Mouse (Mus musculus): ENCODE data around the gene Uqcc1. TPM values are rescaled to one million over a fixed set of nuclear protein-coding genes. Genes with fewer than 3 reads are reported as not detected.
A peak's percentile ranks its signal among the peaks of the same experiment; 100 is the strongest.

Gene Uqcc1
- 67.4 and 83.4 TPM in 2 replicates for polyA plus RNA-seq (2014; fragmentation: Nextera tagmentation; extraction: Ambion mirVana)

DNA sequence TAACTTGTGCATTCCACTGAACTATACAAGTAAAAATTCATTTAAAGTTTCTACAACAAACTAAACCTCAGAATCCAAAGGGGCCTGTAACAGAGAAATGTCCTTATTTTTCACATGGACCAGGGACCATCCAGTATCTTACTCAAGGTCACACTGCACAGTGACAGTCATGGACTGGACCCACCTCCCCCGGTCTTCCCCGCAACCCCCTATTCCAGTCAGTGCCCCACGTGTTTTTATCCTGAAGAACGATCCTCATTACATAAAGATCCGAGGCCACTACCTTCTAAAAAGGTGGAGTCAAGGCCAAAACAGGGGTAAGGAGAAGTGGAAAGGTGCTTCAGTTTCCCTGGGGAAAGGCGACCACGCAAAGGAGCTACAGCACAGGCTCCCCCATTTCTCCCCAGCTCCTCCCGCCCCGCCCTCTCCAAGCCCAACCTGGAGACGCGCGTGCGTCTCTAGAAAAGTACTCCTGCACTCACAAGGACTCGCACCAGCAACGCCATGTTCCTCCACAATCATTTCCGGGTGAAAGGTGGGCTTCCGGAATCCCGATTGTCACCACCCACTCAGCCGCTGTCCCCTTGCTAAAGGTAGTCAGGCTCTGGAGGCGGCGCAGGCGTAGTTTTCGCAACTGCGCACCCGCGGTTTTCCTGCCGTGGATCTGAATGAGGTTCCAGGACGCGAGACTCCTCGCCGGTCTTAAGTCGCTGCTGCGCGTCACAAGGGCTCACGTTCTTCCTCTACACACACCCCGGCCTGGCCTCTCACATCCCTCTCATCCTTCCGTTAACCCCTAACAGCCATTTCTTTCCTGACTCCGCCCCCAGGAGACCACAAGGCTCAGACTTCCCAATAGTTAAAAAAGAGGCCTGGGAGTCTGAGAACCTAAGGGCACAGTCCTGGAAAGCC lies at the start of gene Uqcc1:
TSS of gene Uqcc1 (minus strand) at position 780 of the 912 bp plus-strand sequence.
- Histone ChIP-seq H3K9me3 (replicated peaks; ENCODE audit: control insufficient read depth, low read length) (no peaks in the 10 kb centered on the region), H3K4me3 (ENCODE audit: low read depth, low read length) (peak within 1 kb of the TSS; percentile 59), H3K27me3 (replicated peaks; ENCODE audit: control insufficient read depth, insufficient read depth, low read length) (no peaks in the 10 kb centered on the region), H3K4me1 (ENCODE audit: control insufficient read depth, insufficient read depth, low read length) (peaks cover 11% of the 10 kb centered on the region), H3K27ac (ENCODE audit: low read depth, low read length) (peak within 1 kb of the TSS; percentile 84), H3K4me2 (ENCODE audit: low read length) (peak within 1 kb of the TSS; percentile 57), H3K36me3 (ENCODE audit: control insufficient read depth, insufficient read depth, low read length) (no peaks in the 10 kb centered on the region), H3K9ac (ENCODE audit: low read length) (peak within 1 kb of the TSS; percentile 71)
- ATAC-seq (peak; percentile 98), DNase-seq (ENCODE audit: low spot score) (peak; percentile 98)
- WGBS: under 1% methylated on average over 38 of the region's 38 CpGs

DNA sequence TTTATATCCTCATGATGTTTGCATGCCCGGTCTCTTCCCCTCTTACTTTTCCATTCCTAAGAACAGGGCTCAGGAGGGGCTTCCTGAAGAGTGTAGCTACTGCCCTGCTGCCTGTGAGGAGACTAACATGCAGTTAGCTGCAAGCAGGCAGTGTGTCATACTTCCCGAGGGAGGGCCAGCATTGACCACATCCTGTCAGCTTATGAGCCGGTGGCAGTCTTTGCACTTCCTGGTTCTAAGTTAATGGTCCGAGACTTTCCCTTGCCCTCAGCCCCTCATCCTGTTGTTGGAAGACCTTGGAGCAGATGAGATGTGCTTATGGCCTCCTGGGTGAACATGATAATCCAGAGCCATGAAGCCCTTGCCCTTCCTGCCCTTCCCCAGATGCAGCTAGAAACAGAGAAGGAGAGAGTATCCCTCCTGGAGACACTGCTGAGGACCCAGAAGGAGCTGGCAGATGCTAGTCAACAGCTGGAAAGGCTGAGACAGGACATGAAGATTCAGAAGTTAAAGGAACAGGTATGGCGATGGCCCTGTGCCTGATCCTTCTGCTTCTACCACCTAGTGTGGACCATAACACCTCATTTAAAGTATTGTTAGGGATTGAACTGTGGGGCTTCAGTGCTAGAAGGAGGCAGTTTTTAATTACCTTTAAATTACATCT lies 49.4 kb upstream of the Uqcc1 start:
- no peaks in the 10 kb centered on the region for H3K9me3 ChIP-seq (replicated peaks; ENCODE audit: control insufficient read depth, low read length)
- no peak overlapping the region for H3K4me3 ChIP-seq (ENCODE audit: low read depth, low read length)
- DNase-seq (ENCODE audit: low spot score): no peak
- no peak for ATAC-seq
- no peak overlapping the region for H3K9ac ChIP-seq (ENCODE audit: low read length)
- no peak overlapping the region for H3K27ac ChIP-seq (ENCODE audit: low read depth, low read length)
- no peak overlapping the region for H3K4me2 ChIP-seq (ENCODE audit: low read length)
- H3K36me3 ChIP-seq (ENCODE audit: control insufficient read depth, insufficient read depth, low read length): peaks cover 91% of the 10 kb centered on the region
- H3K27me3 ChIP-seq (replicated peaks; ENCODE audit: control insufficient read depth, insufficient read depth, low read length): no peaks in the 10 kb centered on the region
- WGBS: 88% methylated on average over 5 of the region's 5 CpGs
- no peaks in the 10 kb centered on the region for H3K4me1 ChIP-seq (ENCODE audit: control insufficient read depth, insufficient read depth, low read length)

DNA sequence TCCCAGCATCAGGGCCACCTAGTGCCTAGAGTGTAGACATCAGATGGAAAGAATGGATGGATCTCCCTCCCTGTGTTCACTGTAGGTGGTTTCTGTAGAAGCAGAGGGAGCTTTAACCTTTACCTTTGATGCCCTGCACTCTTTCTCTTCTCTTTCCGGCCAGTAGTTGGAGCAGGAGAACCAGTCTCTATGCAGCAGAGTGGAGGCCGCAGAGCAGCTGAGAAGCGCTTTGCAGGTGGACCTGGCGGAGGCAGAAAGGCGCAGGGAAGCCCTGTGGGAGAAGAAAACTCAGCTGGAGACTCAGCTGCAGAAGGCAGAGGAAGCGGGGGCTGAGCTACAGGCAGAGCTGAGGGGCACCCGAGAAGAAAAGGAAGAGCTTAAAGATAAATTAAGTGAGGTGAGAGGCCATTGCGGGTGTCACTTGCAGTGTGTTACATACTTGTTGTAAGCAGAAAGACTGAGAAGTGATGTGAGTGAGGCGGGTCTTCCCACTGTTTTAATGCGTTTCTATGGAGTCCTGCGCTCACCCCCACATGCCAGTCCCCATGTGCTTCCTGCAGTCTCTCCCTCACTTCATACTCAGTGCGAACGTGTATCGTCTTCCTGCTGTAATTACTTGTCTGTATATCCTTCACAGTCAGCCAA lies 44.1 kb upstream of the Uqcc1 start:
- WGBS: 86% methylated on average over 14 of the region's 14 CpGs
- Histone ChIP-seq H3K4me1 (ENCODE audit: control insufficient read depth, insufficient read depth, low read length) (no peaks in the 10 kb centered on the region), H3K4me3 (ENCODE audit: low read depth, low read length) (no peak overlapping the region), H3K36me3 (ENCODE audit: control insufficient read depth, insufficient read depth, low read length) (peaks cover 87% of the 10 kb centered on the region), H3K9ac (ENCODE audit: low read length) (no peak overlapping the region), H3K27ac (ENCODE audit: low read depth, low read length) (no peak overlapping the region), H3K9me3 (replicated peaks; ENCODE audit: control insufficient read depth, low read length) (no peaks in the 10 kb centered on the region), H3K27me3 (replicated peaks; ENCODE audit: control insufficient read depth, insufficient read depth, low read length) (no peaks in the 10 kb centered on the region), H3K4me2 (ENCODE audit: low read length) (no peak overlapping the region)
- ATAC-seq (no peak), DNase-seq (ENCODE audit: low spot score) (no peak)

DNA sequence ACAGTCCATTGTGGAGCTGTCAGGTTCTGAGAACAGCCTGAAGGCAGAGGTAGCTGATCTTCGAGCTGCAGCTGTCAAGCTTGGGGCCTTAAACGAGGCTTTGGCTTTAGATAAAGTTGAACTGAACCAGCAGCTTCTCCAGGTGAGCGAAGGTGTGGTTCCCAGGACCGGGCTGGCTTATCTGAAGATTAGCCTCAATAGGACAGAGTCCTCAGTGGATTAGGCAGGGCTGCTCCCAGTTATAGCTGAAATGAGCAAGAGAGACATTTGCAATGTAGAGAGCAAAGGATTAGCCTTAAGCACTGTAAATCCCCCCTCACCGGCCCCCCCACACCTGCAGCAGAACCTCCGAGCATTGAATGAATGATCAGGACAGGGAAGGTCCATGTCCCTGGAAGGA lies 43.2 kb upstream of the Uqcc1 start:
- DNase-seq (ENCODE audit: low spot score) (no peak), ATAC-seq (no peak)
- 84% methylated on average over 6 of the region's 6 CpGs for whole genome bisulfite sequencing
- Histone ChIP-seq H3K9me3 (replicated peaks; ENCODE audit: control insufficient read depth, low read length) (no peaks in the 10 kb centered on the region), H3K27ac (ENCODE audit: low read depth, low read length) (no peak overlapping the region), H3K36me3 (ENCODE audit: control insufficient read depth, insufficient read depth, low read length) (peaks cover 87% of the 10 kb centered on the region), H3K27me3 (replicated peaks; ENCODE audit: control insufficient read depth, insufficient read depth, low read length) (no peaks in the 10 kb centered on the region), H3K9ac (ENCODE audit: low read length) (no peak overlapping the region), H3K4me1 (ENCODE audit: control insufficient read depth, insufficient read depth, low read length) (no peaks in the 10 kb centered on the region), H3K4me3 (ENCODE audit: low read depth, low read length) (no peak overlapping the region), H3K4me2 (ENCODE audit: low read length) (no peak overlapping the region)

DNA sequence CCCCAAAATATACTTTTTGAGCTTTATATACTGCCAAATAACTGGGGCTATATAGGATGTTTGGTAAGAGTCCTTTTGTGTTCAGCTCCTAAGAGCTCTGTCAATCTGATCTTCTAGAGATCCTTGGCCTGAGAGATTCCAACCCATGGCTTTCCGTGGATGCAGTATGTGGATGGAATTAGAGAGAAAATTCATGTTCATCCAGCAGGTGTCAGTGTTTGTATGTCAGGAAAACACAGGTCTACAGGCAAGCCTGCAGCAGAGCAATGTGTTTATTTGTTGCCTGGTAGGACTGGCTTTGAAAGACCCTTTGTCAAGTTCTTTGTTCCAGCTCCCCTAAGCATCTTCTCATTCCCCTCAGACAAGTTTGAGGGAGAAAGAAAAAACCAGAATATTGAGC lies 32.9 kb upstream of the Uqcc1 start:
- Histone ChIP-seq H3K9me3 (replicated peaks; ENCODE audit: control insufficient read depth, low read length) (no peaks in the 10 kb centered on the region), H3K4me2 (ENCODE audit: low read length) (no peak overlapping the region), H3K27me3 (replicated peaks; ENCODE audit: control insufficient read depth, insufficient read depth, low read length) (no peaks in the 10 kb centered on the region), H3K27ac (ENCODE audit: low read depth, low read length) (no peak overlapping the region), H3K36me3 (ENCODE audit: control insufficient read depth, insufficient read depth, low read length) (peaks cover 57% of the 10 kb centered on the region), H3K4me1 (ENCODE audit: control insufficient read depth, insufficient read depth, low read length) (no peaks in the 10 kb centered on the region), H3K9ac (ENCODE audit: low read length) (no peak overlapping the region), H3K4me3 (ENCODE audit: low read depth, low read length) (no peak overlapping the region)
- WGBS: 50% methylated on average over 1 of the region's 1 CpGs
- DNase-seq (ENCODE audit: low spot score): peak; percentile 70
- no peak for ATAC-seq

GRCm38 (mm10) chr2:155961862-155962261 lies 31.8 kb upstream of the Uqcc1 start:
- no peak overlapping the region for H3K27ac ChIP-seq (ENCODE audit: low read depth, low read length)
- no peak overlapping the region for H3K4me2 ChIP-seq (ENCODE audit: low read length)
- H3K9me3 ChIP-seq (replicated peaks; ENCODE audit: control insufficient read depth, low read length): no peaks in the 10 kb centered on the region
- WGBS: 83% methylated on average over 10 of the region's 10 CpGs
- no peak overlapping the region for H3K4me3 ChIP-seq (ENCODE audit: low read depth, low read length)
- H3K36me3 ChIP-seq (ENCODE audit: control insufficient read depth, insufficient read depth, low read length): peaks cover 45% of the 10 kb centered on the region
- H3K4me1 ChIP-seq (ENCODE audit: control insufficient read depth, insufficient read depth, low read length): peaks cover 4% of the 10 kb centered on the region; the same call in 1 of the 2 replicates
- no peaks in the 10 kb centered on the region for H3K27me3 ChIP-seq (replicated peaks; ENCODE audit: control insufficient read depth, insufficient read depth, low read length)
- ATAC-seq: no peak
- DNase-seq (ENCODE audit: low spot score): no peak
- H3K9ac ChIP-seq (ENCODE audit: low read length): no peak overlapping the region

- Histone ChIP-seq H3K36me3 (ENCODE audit: control insufficient read depth, insufficient read depth, low read length) (peaks cover 30% of the 10 kb centered on the region), H3K27ac (ENCODE audit: low read depth, low read length) (no peak overlapping the region), H3K27me3 (replicated peaks; ENCODE audit: control insufficient read depth, insufficient read depth, low read length) (no peaks in the 10 kb centered on the region), H3K4me2 (ENCODE audit: low read length) (no peak overlapping the region), H3K9ac (ENCODE audit: low read length) (no peak overlapping the region), H3K4me3 (ENCODE audit: low read depth, low read length) (no peak overlapping the region), H3K9me3 (replicated peaks; ENCODE audit: control insufficient read depth, low read length) (no peaks in the 10 kb centered on the region), H3K4me1 (ENCODE audit: control insufficient read depth, insufficient read depth, low read length) (peaks cover 4% of the 10 kb centered on the region; the same call in 1 of the 2 replicates)
- no peak for ATAC-seq
- DNase-seq (ENCODE audit: low spot score): no peak
- 95% methylated on average over 5 of the region's 5 CpGs for WGBS
These were observed 29.9 kb upstream of the Uqcc1 start for GRCm38 (mm10) chr2:155959981-155960380.

DNA sequence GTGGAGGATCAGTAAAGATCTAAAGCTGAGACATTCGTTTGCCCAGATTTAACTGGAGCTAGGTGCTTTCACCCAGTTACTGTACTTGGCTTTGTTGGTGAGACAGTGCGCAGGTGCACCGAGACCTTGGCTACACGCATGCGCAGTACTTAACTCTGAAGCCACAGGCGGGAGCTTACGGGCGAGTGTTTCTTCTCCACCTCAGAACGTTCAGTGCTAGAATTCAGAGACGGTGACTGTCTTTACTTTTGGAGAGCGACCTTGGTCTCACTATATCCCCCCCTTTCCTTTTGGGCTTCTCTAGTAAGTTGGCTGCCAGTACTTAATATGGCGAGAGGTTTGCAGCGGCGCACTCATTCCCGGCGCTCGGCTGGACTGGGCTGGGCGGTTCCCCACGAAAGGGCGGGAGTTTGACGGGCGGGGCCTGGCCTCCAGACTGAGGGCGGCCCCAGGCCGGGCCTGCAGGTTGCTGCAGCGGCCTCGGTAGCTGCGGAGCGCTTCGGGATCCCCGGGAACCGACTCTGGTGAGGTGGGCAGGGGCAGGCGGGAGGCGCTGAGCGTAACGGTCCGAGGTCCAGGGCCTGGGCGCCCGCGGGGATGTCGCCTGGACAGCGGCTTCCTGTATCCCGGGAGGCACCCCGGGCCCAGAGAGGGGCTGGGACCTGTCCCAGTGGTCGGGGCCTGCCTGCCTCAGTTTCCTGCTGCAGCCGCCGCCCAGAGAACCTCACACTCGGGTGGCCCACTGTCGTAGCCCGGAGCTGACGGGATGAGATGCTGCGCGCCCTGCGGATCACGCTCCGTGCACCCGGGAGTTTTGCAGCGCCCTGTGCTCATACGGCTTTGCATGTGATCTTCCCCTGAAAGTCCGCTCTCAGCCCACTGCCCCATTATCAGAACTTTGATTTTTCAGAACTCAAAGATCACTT lies 26.3 kb upstream of the Uqcc1 start, which contains the start of gene Cep250:
TSS of gene Cep250 (plus strand) at position 325 of the 926 bp plus-strand sequence.
- Histone ChIP-seq H3K9me3 (replicated peaks; ENCODE audit: control insufficient read depth, low read length) (no peaks in the 10 kb centered on the region), H3K9ac (ENCODE audit: low read length) (peak within 1 kb of the TSS; percentile 96), H3K36me3 (ENCODE audit: control insufficient read depth, insufficient read depth, low read length) (no peaks in the 10 kb centered on the region), H3K4me2 (ENCODE audit: low read length) (peak within 1 kb of the TSS; percentile 63), H3K27ac (ENCODE audit: low read depth, low read length) (peak within 1 kb of the TSS; percentile 89), H3K27me3 (replicated peaks; ENCODE audit: control insufficient read depth, insufficient read depth, low read length) (no peaks in the 10 kb centered on the region), H3K4me3 (ENCODE audit: low read depth, low read length) (peak within 1 kb of the TSS; percentile 93), H3K4me1 (ENCODE audit: control insufficient read depth, insufficient read depth, low read length) (peaks cover 4% of the 10 kb centered on the region; the same call in 1 of the 2 replicates)
- WGBS: under 1% methylated on average over 58 of the region's 59 CpGs
- peak; percentile 95 for DNase-seq (ENCODE audit: low spot score)
- ATAC-seq: peak; percentile 97
